Mouse (Mus musculus) embryo, embryonic 9.5 days (tissue): ENCODE data around the gene Fut11.
"Not testable (repeated sequence)": the region's sequence is repeated elsewhere in the genome, so short reads cannot be mapped to it uniquely, and the experiment has no call there.

Experiments used
- DNase-seq: peaks from one replicate; pipeline ENCODE4 v3.0.0-alpha.2; 2017; ENCODE audit errors: extremely low spot score

Gene Fut11

GRCm38 (mm10) chr14:20674064-20674833 is 20.5 kb upstream of the Fut11 start, which contains the start of gene Sec24c:
Gene Sec24c (plus strand): TSS chr14:20674308.
- DNase-seq, result peak; percentile 98

GRCm38 (mm10) chr14:20677906-20678305 is 16.9 kb upstream of the Fut11 start:
- DNase-seq, result no peak

GRCm38 (mm10) chr14:20681742-20682141 is 13.0 kb upstream of the Fut11 start:
- no peak for DNase-seq

GRCm38 (mm10) chr14:20682498-20682897 is 12.3 kb upstream of the Fut11 start:
- no peak for DNase-seq

GRCm38 (mm10) chr14:20686576-20686975 is 8.2 kb upstream of the Fut11 start:
- no peak for DNase-seq

- no peak for DNase-seq
These were observed 5.8 kb upstream of the Fut11 start for GRCm38 (mm10) chr14:20689009-20689408.

GRCm38 (mm10) chr14:20691772-20692171 is 3.0 kb upstream of the Fut11 start:
- DNase-seq, result no peak

GRCm38 (mm10) chr14:20693589-20694101 is 1.1 kb upstream of the Fut11 start:
- no peak for DNase-seq

- DNase-seq, result no peak
These were observed 434 bp upstream of the Fut11 start for GRCm38 (mm10) chr14:20694185-20694883.

GRCm38 (mm10) chr14:20695761-20696520 is 1.2 kb downstream of the Fut11 start:
- DNase-seq, result no peak

GRCm38 (mm10) chr14:20696986-20697385 is 2.2 kb downstream of the Fut11 start:
- DNase-seq, result peak; percentile 34

GRCm38 (mm10) chr14:20698515-20698914 is 3.7 kb downstream of the Fut11 start:
- no peak for DNase-seq

- no peak for DNase-seq
These were observed 5.6 kb downstream of the Fut11 start for GRCm38 (mm10) chr14:20700362-20700761.

- DNase-seq, result no peak
These were observed 6.8 kb downstream of the Fut11 start for GRCm38 (mm10) chr14:20701554-20701953.

GRCm38 (mm10) chr14:20702096-20702740 is 7.5 kb downstream of the Fut11 start:
- no peak for DNase-seq

- peak; percentile 94 for DNase-seq
These were observed 8.1 kb downstream of the Fut11 start, which contains the start of gene Chchd1 for GRCm38 (mm10) chr14:20702741-20703381. Gene Chchd1 (plus strand): TSS chr14:20703006.

- not testable (repeated sequence) for DNase-seq
These were observed 8.7 kb downstream of the Fut11 start for GRCm38 (mm10) chr14:20703461-20703860.

- peak; percentile 91 for DNase-seq
These were observed 12.7 kb downstream of the Fut11 start, which contains the start of gene Zswim8 for GRCm38 (mm10) chr14:20707201-20708190. Gene Zswim8 (plus strand): TSS chr14:20707552.

- DNase-seq, result no peak
These were observed 13.5 kb downstream of the Fut11 start for GRCm38 (mm10) chr14:20708239-20708638.

GRCm38 (mm10) chr14:20713832-20714231 is 19.1 kb downstream of the Fut11 start:
- no peak for DNase-seq
